Mouse (Mus musculus) megakaryocyte, embryonic 14.5 days (primary cell): ENCODE measurements around the gene Tmem135.

Source experiments
- FLI1 ChIP-seq: IDR thresholded peaks from 2 replicates; pipeline ENCODE4 v1.6.1; 2012; ENCODE audit warnings: low read length, inconsistent platforms, mixed read lengths
- GATA1 ChIP-seq: IDR thresholded peaks from 3 replicates; pipeline ENCODE4 v1.6.1; 2012; ENCODE audit warnings: mixed read lengths, low read length, inconsistent platforms, borderline replicate concordance

- TF ChIP-seq GATA1 (no peak), FLI1 (no peak)
Measured at GRCm38 (mm10) chr7:89304958-89305357, 99.1 kb downstream of the Tmem135 start.
